Mouse (Mus musculus): ENCODE measurements around the gene Rtl5. TPM values are rescaled to one million over a fixed set of nuclear protein-coding genes. Genes with fewer than 3 reads are reported as not detected.

The Rtl5 gene
- polyA plus RNA-seq, 1 experiment: 9.7 TPM

GRCm38 (mm10) chrX:102075158-102075557 is 4.1 kb upstream of the Rtl5 start:
- Histone ChIP-seq H3K27me3 (replicated peaks; ENCODE audit: control insufficient read depth, insufficient read depth, low read length) (no peaks in the 10 kb centered on the region), H3K27ac (ENCODE audit: insufficient read depth, low read depth, low read length) (peak overlapping the region; percentile 79), H3K4me1 (ENCODE audit: control insufficient read depth, insufficient read depth, low read length) (peaks cover 7% of the 10 kb centered on the region), H3K36me3 (ENCODE audit: control insufficient read depth, insufficient read depth, low read length) (no peaks in the 10 kb centered on the region), H3K4me3 (ENCODE audit: insufficient read depth, low read depth, low read length) (no peak overlapping the region)
- no peak for TF ChIP-seq CTCF (conservative IDR thresholded peaks at IDR 0.05; ENCODE audit: insufficient read depth, insufficient read length, low read depth, low read length)
- 25% methylated on average over 4 of the region's 4 CpGs for WGBS
- peak; percentile 69 for DNase-seq

- H3K36me3 ChIP-seq (ENCODE audit: control insufficient read depth, insufficient read depth, low read length): no peaks in the 10 kb centered on the region
- peak overlapping the region; percentile 79 for H3K27ac ChIP-seq (ENCODE audit: insufficient read depth, low read depth, low read length)
- no peak for DNase-seq
- no peak for TF ChIP-seq POLR2A (IDR thresholded peaks at IDR 0.05; ENCODE audit: low read depth, low read length)
- TF ChIP-seq CTCF (conservative IDR thresholded peaks at IDR 0.05; ENCODE audit: insufficient read depth, insufficient read length, low read depth, low read length): no peak
- WGBS: 69% methylated on average over 5 of the region's 5 CpGs
- no peak overlapping the region for H3K4me3 ChIP-seq (ENCODE audit: insufficient read depth, low read depth, low read length)
- no peaks in the 10 kb centered on the region for H3K27me3 ChIP-seq (replicated peaks; ENCODE audit: control insufficient read depth, insufficient read depth, low read length)
- H3K4me1 ChIP-seq (ENCODE audit: control insufficient read depth, insufficient read depth, low read length): peaks cover 7% of the 10 kb centered on the region
Measured at GRCm38 (mm10) chrX:102074435-102074834, 3.3 kb upstream of the Rtl5 start.

GRCm38 (mm10) chrX:102073605-102074325 is 2.7 kb upstream of the Rtl5 start:
- Histone ChIP-seq H3K27me3 (replicated peaks; ENCODE audit: control insufficient read depth, insufficient read depth, low read length) (no peaks in the 10 kb centered on the region), H3K36me3 (ENCODE audit: control insufficient read depth, insufficient read depth, low read length) (no peaks in the 10 kb centered on the region), H3K27ac (ENCODE audit: insufficient read depth, low read depth, low read length) (no peak overlapping the region), H3K4me1 (ENCODE audit: control insufficient read depth, insufficient read depth, low read length) (peaks cover 7% of the 10 kb centered on the region), H3K4me3 (ENCODE audit: insufficient read depth, low read depth, low read length) (no peak overlapping the region)
- 88% methylated on average over 14 of the region's 14 CpGs for WGBS
- TF ChIP-seq POLR2A (IDR thresholded peaks at IDR 0.05; ENCODE audit: low read depth, low read length) (no peak), CTCF (conservative IDR thresholded peaks at IDR 0.05; ENCODE audit: insufficient read depth, insufficient read length, low read depth, low read length) (no peak)
- DNase-seq: no peak

GRCm38 (mm10) chrX:102071517-102071916 is 413 bp upstream of the Rtl5 start:
- Histone ChIP-seq H3K4me3 (ENCODE audit: insufficient read depth, low read depth, low read length) (peak overlapping the region; percentile 58; the same call in 1 of the 2 replicates), H3K27ac (ENCODE audit: insufficient read depth, low read depth, low read length) (no peak overlapping the region), H3K4me1 (ENCODE audit: control insufficient read depth, insufficient read depth, low read length) (peaks cover 7% of the 10 kb centered on the region), H3K36me3 (ENCODE audit: control insufficient read depth, insufficient read depth, low read length) (no peaks in the 10 kb centered on the region), H3K27me3 (replicated peaks; ENCODE audit: control insufficient read depth, insufficient read depth, low read length) (no peaks in the 10 kb centered on the region)
- TF ChIP-seq CTCF (conservative IDR thresholded peaks at IDR 0.05; ENCODE audit: insufficient read depth, insufficient read length, low read depth, low read length): no peak
- no peak for TF ChIP-seq POLR2A (IDR thresholded peaks at IDR 0.05; ENCODE audit: low read depth, low read length)
- no peak for DNase-seq
- 42% methylated on average over 2 of the region's 2 CpGs for WGBS

GRCm38 (mm10) chrX:102068811-102069540 is 2.1 kb downstream of the Rtl5 start:
- no peak for TF ChIP-seq POLR2A (IDR thresholded peaks at IDR 0.05; ENCODE audit: low read depth, low read length)
- TF ChIP-seq CTCF (conservative IDR thresholded peaks at IDR 0.05; ENCODE audit: insufficient read depth, insufficient read length, low read depth, low read length): no peak
- Histone ChIP-seq H3K27ac (ENCODE audit: insufficient read depth, low read depth, low read length) (no peak overlapping the region), H3K27me3 (replicated peaks; ENCODE audit: control insufficient read depth, insufficient read depth, low read length) (no peaks in the 10 kb centered on the region), H3K4me1 (ENCODE audit: control insufficient read depth, insufficient read depth, low read length) (no peaks in the 10 kb centered on the region), H3K4me3 (ENCODE audit: insufficient read depth, low read depth, low read length) (no peak overlapping the region), H3K36me3 (ENCODE audit: control insufficient read depth, insufficient read depth, low read length) (no peaks in the 10 kb centered on the region)
- DNase-seq: no peak
- 93% methylated on average over 24 of the region's 24 CpGs for WGBS

GRCm38 (mm10) chrX:102067118-102067517 is 4.0 kb downstream of the Rtl5 start:
- H3K27ac ChIP-seq (ENCODE audit: insufficient read depth, low read depth, low read length): no peak overlapping the region
- no peaks in the 10 kb centered on the region for H3K27me3 ChIP-seq (replicated peaks; ENCODE audit: control insufficient read depth, insufficient read depth, low read length)
- DNase-seq: no peak
- 83% methylated on average over 6 of the region's 6 CpGs for WGBS
- no peak overlapping the region for H3K4me3 ChIP-seq (ENCODE audit: insufficient read depth, low read depth, low read length)
- H3K4me1 ChIP-seq (ENCODE audit: control insufficient read depth, insufficient read depth, low read length): no peaks in the 10 kb centered on the region
- TF ChIP-seq POLR2A (IDR thresholded peaks at IDR 0.05; ENCODE audit: low read depth, low read length): no peak
- no peak for TF ChIP-seq CTCF (conservative IDR thresholded peaks at IDR 0.05; ENCODE audit: insufficient read depth, insufficient read length, low read depth, low read length)
- H3K36me3 ChIP-seq (ENCODE audit: control insufficient read depth, insufficient read depth, low read length): no peaks in the 10 kb centered on the region

- TF ChIP-seq CTCF (conservative IDR thresholded peaks at IDR 0.05; ENCODE audit: insufficient read depth, insufficient read length, low read depth, low read length) (no peak), POLR2A (IDR thresholded peaks at IDR 0.05; ENCODE audit: low read depth, low read length) (no peak)
- H3K36me3 ChIP-seq (ENCODE audit: control insufficient read depth, insufficient read depth, low read length): no peaks in the 10 kb centered on the region
- H3K4me3 ChIP-seq (ENCODE audit: insufficient read depth, low read depth, low read length): no peak overlapping the region
- no peaks in the 10 kb centered on the region for H3K27me3 ChIP-seq (replicated peaks; ENCODE audit: control insufficient read depth, insufficient read depth, low read length)
- H3K27ac ChIP-seq (ENCODE audit: insufficient read depth, low read depth, low read length): no peak overlapping the region
- peak; percentile 73 for DNase-seq
- 14% methylated on average over 9 of the region's 9 CpGs for WGBS
- no peaks in the 10 kb centered on the region for H3K4me1 ChIP-seq (ENCODE audit: control insufficient read depth, insufficient read depth, low read length)
Measured at GRCm38 (mm10) chrX:102066134-102066533, 5.0 kb downstream of the Rtl5 start.

All from kidney, adult 2 months (tissue).